Mouse (Mus musculus) urinary bladder, postnatal 14 days (tissue): ENCODE measurements around the gene Traf3ip3.

ENCODE experiments used
- DNase-seq: peaks from one replicate; pipeline ENCODE4 v3.0.0; 2021; ENCODE audit warnings: low spot score

Traf3ip3 gene

GRCm38 (mm10) chr1:193125835-193126234 lies 75.7 kb downstream of the Traf3ip3 start:
- DNase-seq: no peak
